Mouse (Mus musculus) neural tube, embryonic 13.5 days (tissue): Measurements from ENCODE around the gene Npat. TPM values are rescaled to one million over a fixed set of nuclear protein-coding genes. Genes with fewer than 3 reads are reported as not detected.

Experiments
- polyA plus RNA-seq: library from polyadenylated mRNA; unstranded; fragments of >200 nt; fragmentation: Nextera tagmentation; extraction: Ambion mirVana; gene quantifications from 2 replicates; pipeline ENCODE4 v1.2.1, GENCODE M21; 2015

The Npat gene
- polyA plus RNA-seq, 1 experiment from 2014 or later = 12.2 TPM

Other genes starting within 250 kb of the Npat start
- gene Exph5, start 235.4 kb upstream of the Npat start, polyA plus RNA-seq = 0.08 and 0.10 TPM in 2 replicates
- 8.3 and 8.5 TPM in 2 replicates for gene Kdelc2, start 153.0 kb upstream of the Npat start, polyA plus RNA-seq
- 0.18 and 0.44 TPM in 2 replicates for gene 4930550C14Rik, start 134.7 kb upstream of the Npat start, polyA plus RNA-seq
- 9.5 and 12.1 TPM in 2 replicates for gene Atm, start 307 bp upstream of the Npat start, polyA plus RNA-seq
- 127 and 142 TPM in 2 replicates for gene Acat1, start 73.3 kb downstream of the Npat start, polyA plus RNA-seq
- gene Cul5, start 133.0 kb downstream of the Npat start, polyA plus RNA-seq = 39.2 and 41.6 TPM in 2 replicates
- 4.3 and 5.1 TPM in 2 replicates for gene Rab39, start 169.2 kb downstream of the Npat start, polyA plus RNA-seq
- gene Slc35f2, start 234.5 kb downstream of the Npat start, polyA plus RNA-seq = 16.3 and 17.0 TPM in 2 replicates